Mouse (Mus musculus): ENCODE data around the gene Ugcg. TPM values are rescaled to one million over a fixed set of nuclear protein-coding genes. Genes with fewer than 3 reads are reported as not detected.

The Ugcg gene
- total and polyA plus RNA-seq, 2 experiments from 2014 or later = 18.5 to 66.4 TPM

- Histone ChIP-seq H3K4me3 (ENCODE audit: low read depth, low read length) (no peak overlapping the region), H3K9ac (no peak overlapping the region), H3K9me3 (ENCODE audit: low read length) (no peaks in the 10 kb centered on the region), H3K27ac (ENCODE audit: low read depth, low read length) (no peak overlapping the region), H3K4me2 (ENCODE audit: low read depth) (no peak overlapping the region), H3K27me3 (ENCODE audit: insufficient read depth, low read length) (no peaks in the 10 kb centered on the region), H3K4me1 (ENCODE audit: insufficient read depth) (no peaks in the 10 kb centered on the region), H3K36me3 (ENCODE audit: insufficient read depth) (no peaks in the 10 kb centered on the region)
- TF ChIP-seq CTCF (IDR thresholded peaks at IDR 0.05; ENCODE audit: low read depth) = no peak
- DNase-seq = no peak
- no peak for ATAC-seq
- 58% methylated on average over 6 of the region's 6 CpGs for WGBS
These were observed 13.1 kb upstream of the Ugcg start for GRCm38 (mm10) chr4:59175929-59176328.

GRCm38 (mm10) chr4:59177566-59177965, 11.5 kb upstream of the Ugcg start:
- no peaks in the 10 kb centered on the region for H3K36me3 ChIP-seq (ENCODE audit: insufficient read depth)
- TF ChIP-seq CTCF (IDR thresholded peaks at IDR 0.05; ENCODE audit: low read depth) = no peak
- no peak overlapping the region for H3K9ac ChIP-seq
- DNase-seq = no peak
- 89% methylated on average over 2 of the region's 2 CpGs for WGBS
- H3K4me1 ChIP-seq (ENCODE audit: insufficient read depth) = no peaks in the 10 kb centered on the region
- no peak overlapping the region for H3K4me2 ChIP-seq (ENCODE audit: low read depth)
- H3K27ac ChIP-seq (ENCODE audit: low read depth, low read length) = no peak overlapping the region
- ATAC-seq = no peak
- no peaks in the 10 kb centered on the region for H3K27me3 ChIP-seq (ENCODE audit: insufficient read depth, low read length)
- H3K4me3 ChIP-seq (ENCODE audit: low read depth, low read length) = no peak overlapping the region
- H3K9me3 ChIP-seq (ENCODE audit: low read length) = no peaks in the 10 kb centered on the region

GRCm38 (mm10) chr4:59181320-59182271, 7.5 kb upstream of the Ugcg start:
- DNase-seq (no peak), ATAC-seq (no peak)
- no peak for TF ChIP-seq CTCF (IDR thresholded peaks at IDR 0.05; ENCODE audit: low read depth)
- no peaks in the 10 kb centered on the region for H3K4me1 ChIP-seq (ENCODE audit: insufficient read depth)
- WGBS = 31% methylated on average over 5 of the region's 5 CpGs
- H3K36me3 ChIP-seq (ENCODE audit: insufficient read depth) = no peaks in the 10 kb centered on the region
- no peaks in the 10 kb centered on the region for H3K9me3 ChIP-seq (ENCODE audit: low read length)
- no peak overlapping the region for H3K9ac ChIP-seq
- no peak overlapping the region for H3K4me2 ChIP-seq (ENCODE audit: low read depth)
- no peaks in the 10 kb centered on the region for H3K27me3 ChIP-seq (ENCODE audit: insufficient read depth, low read length)
- H3K27ac ChIP-seq (ENCODE audit: low read depth, low read length) = no peak overlapping the region
- no peak overlapping the region for H3K4me3 ChIP-seq (ENCODE audit: low read depth, low read length)

- DNase-seq (no peak), ATAC-seq (no peak)
- Histone ChIP-seq H3K4me1 (ENCODE audit: insufficient read depth) (no peaks in the 10 kb centered on the region), H3K4me3 (ENCODE audit: low read depth, low read length) (no peak overlapping the region), H3K27me3 (ENCODE audit: insufficient read depth, low read length) (no peaks in the 10 kb centered on the region), H3K9ac (no peak overlapping the region), H3K9me3 (ENCODE audit: low read length) (no peaks in the 10 kb centered on the region), H3K36me3 (ENCODE audit: insufficient read depth) (no peaks in the 10 kb centered on the region), H3K4me2 (ENCODE audit: low read depth) (no peak overlapping the region), H3K27ac (ENCODE audit: low read depth, low read length) (no peak overlapping the region)
- no peak for TF ChIP-seq CTCF (IDR thresholded peaks at IDR 0.05; ENCODE audit: low read depth)
- WGBS = 68% methylated on average over 3 of the region's 3 CpGs
These were observed 3.4 kb upstream of the Ugcg start for GRCm38 (mm10) chr4:59185671-59186070.

- Histone ChIP-seq H3K9me3 (ENCODE audit: low read length) (no peaks in the 10 kb centered on the region), H3K27me3 (ENCODE audit: insufficient read depth, low read length) (no peaks in the 10 kb centered on the region), H3K9ac (no peak overlapping the region), H3K27ac (ENCODE audit: low read depth, low read length) (no peak overlapping the region), H3K4me2 (ENCODE audit: low read depth) (no peak overlapping the region), H3K4me1 (ENCODE audit: insufficient read depth) (peaks cover 4% of the 10 kb centered on the region; the same call in 1 of the 2 replicates), H3K36me3 (ENCODE audit: insufficient read depth) (no peaks in the 10 kb centered on the region), H3K4me3 (ENCODE audit: low read depth, low read length) (no peak overlapping the region)
- WGBS = 21% methylated on average over 3 of the region's 3 CpGs
- peak; percentile 41 for DNase-seq
- peak; percentile 49 for TF ChIP-seq CTCF (IDR thresholded peaks at IDR 0.05; ENCODE audit: low read depth)
- ATAC-seq = no peak
These were observed 1.8 kb upstream of the Ugcg start for GRCm38 (mm10) chr4:59187289-59187688.

GRCm38 (mm10) chr4:59188474-59188801, 619 bp upstream of the Ugcg start:
- WGBS = 12% methylated on average over 4 of the region's 4 CpGs
- no peak for DNase-seq

GRCm38 (mm10) chr4:59189546-59190237, 635 bp downstream of the Ugcg start:
- Histone ChIP-seq H3K4me3 (ENCODE audit: low read depth, low read length) (peak overlapping the region; percentile 83), H3K36me3 (ENCODE audit: insufficient read depth) (no peaks in the 10 kb centered on the region), H3K9ac (peak overlapping the region; percentile 94), H3K27ac (ENCODE audit: low read depth, low read length) (peak overlapping the region; percentile 99), H3K4me1 (ENCODE audit: insufficient read depth) (peaks cover 4% of the 10 kb centered on the region; the same call in 1 of the 2 replicates), H3K4me2 (ENCODE audit: low read depth) (peak overlapping the region; percentile 55), H3K9me3 (ENCODE audit: low read length) (no peaks in the 10 kb centered on the region), H3K27me3 (ENCODE audit: insufficient read depth, low read length) (no peaks in the 10 kb centered on the region)
- WGBS = 2% methylated on average over 49 of the region's 54 CpGs
- peak; percentile 66 for DNase-seq
- peak; percentile 66 for ATAC-seq
- no peak for TF ChIP-seq CTCF (IDR thresholded peaks at IDR 0.05; ENCODE audit: low read depth)

More at GRCm38 (mm10) chr4:59188474-59188801, 619 bp upstream of the Ugcg start:
- H3K9me3 ChIP-seq (ENCODE audit: low read length) = no peaks in the 10 kb centered on the region
- TF ChIP-seq CTCF (IDR thresholded peaks at IDR 0.05; ENCODE audit: low read depth) = no peak
- no peak for ATAC-seq
- H3K27ac ChIP-seq (ENCODE audit: low read depth, low read length) = peak overlapping the region; percentile 99
- no peaks in the 10 kb centered on the region for H3K36me3 ChIP-seq (ENCODE audit: insufficient read depth)
- peak overlapping the region; percentile 94 for H3K9ac ChIP-seq
- H3K27me3 ChIP-seq (ENCODE audit: insufficient read depth, low read length) = no peaks in the 10 kb centered on the region
- peak overlapping the region; percentile 83 for H3K4me3 ChIP-seq (ENCODE audit: low read depth, low read length)
- H3K4me2 ChIP-seq (ENCODE audit: low read depth) = peak overlapping the region; percentile 55
- H3K4me1 ChIP-seq (ENCODE audit: insufficient read depth) = peaks cover 4% of the 10 kb centered on the region; the same call in 1 of the 2 replicates

All from forebrain, postnatal 0 days (tissue).